Mouse (Mus musculus) heart, postnatal 0 days (tissue): Measurements from ENCODE around the gene Igsf9. TPM values are rescaled to one million over a fixed set of nuclear protein-coding genes. Genes with fewer than 3 reads are reported as not detected.
A peak's percentile ranks its signal among the peaks of the same experiment; 100 is the strongest.

ENCODE experiments used
- ATAC-seq: fragments of 200-750 bp; cut with Nextera tagmentation; 2 replicates; pipeline ENCODE4 v1.8.0; 2017; ENCODE audit warnings: low read depth, moderate number of reproducible peaks, moderate library complexity; ENCODE audit not compliant: insufficient read depth
- DNase-seq: peaks from one replicate; pipeline ENCODE4 v3.0.0-alpha.2; 2016; ENCODE audit warnings: low spot score
- H3K27ac ChIP-seq: fragments of 300-500 bp; sonication (generic); 2 replicates; pipeline ENCODE4 v1.5.1; 2014; ENCODE audit warnings: low read depth, mild to moderate bottlenecking
- H3K27me3 ChIP-seq: fragments of 300-500 bp; sonication (generic); 2 replicates; pipeline ENCODE4 v1.6.1; 2014; ENCODE audit warnings: low read length, mixed read lengths; ENCODE audit not compliant: control insufficient read depth, insufficient read depth
- H3K36me3 ChIP-seq: fragments of 300-500 bp; sonication (generic); replicated peaks from 2 replicates; pipeline ENCODE4 v1.6.1; 2014; ENCODE audit warnings: low read length, mixed read lengths; ENCODE audit not compliant: control insufficient read depth, insufficient read depth
- H3K4me1 ChIP-seq: fragments of 300-500 bp; sonication (generic); 2 replicates; pipeline ENCODE4 v1.6.1; 2014; ENCODE audit warnings: antibody characterized with exemption; ENCODE audit not compliant: control insufficient read depth, insufficient read depth
- H3K4me2 ChIP-seq: fragments of 300-500 bp; sonication (generic); 2 replicates; pipeline ENCODE4 v1.6.1; 2014; ENCODE audit warnings: low read depth, mild to moderate bottlenecking, low read length, moderate library complexity
- H3K4me3 ChIP-seq: fragments of 300-500 bp; sonication (generic); 2 replicates; pipeline ENCODE4 v1.5.1; 2014; ENCODE audit warnings: low read depth, low read length
- H3K9ac ChIP-seq: fragments of 300-500 bp; sonication (generic); replicated peaks from 2 replicates; pipeline ENCODE4 v1.6.1; 2014; ENCODE audit warnings: low read depth, low read length, mixed read lengths
- H3K9me3 ChIP-seq: fragments of 300-500 bp; sonication (generic); replicated peaks from 2 replicates; pipeline ENCODE4 v1.6.1; 2016; ENCODE audit warnings: low read length; ENCODE audit not compliant: control insufficient read depth
- CTCF ChIP-seq: IDR thresholded peaks from 2 replicates; pipeline ENCODE4 v1.5.1; 2016; ENCODE audit warnings: antibody characterized with exemption, control low read depth, low read depth
- EP300 ChIP-seq: IDR thresholded peaks from 2 replicates; pipeline ENCODE4 v1.6.1; 2016; ENCODE audit warnings: antibody characterized with exemption, low read depth
- WGBS: fragments of 180-500 bp; shearing (Covaris S2); extraction: QIAGEN DNeasy Blood & Tissue Kit; methylation state at CpG from one replicate; pipeline ENCODE4 v1.1.7; 2014; 5-methylcytosine and 5-hydroxymethylcytosine counted together
- polyA plus RNA-seq: library from polyadenylated mRNA; unstranded; fragments of >200 nt; fragmentation: Nextera tagmentation; extraction: Ambion mirVana; gene quantifications from 2 replicates; pipeline ENCODE4 v1.2.1, GENCODE M21; 2015
- total RNA-seq: library from RNA; depleted of rRNA; stranded (reverse); fragments of >200 nt; gene quantifications from 2 replicates; pipeline ENCODE4 v1.2.3, GENCODE M21; 2014; ENCODE audit warnings: low replicate concordance; rRNA removed

The Igsf9 gene
- total RNA-seq = 3.2 and 15.5 TPM in 2 replicates
- 0.75 and 0.78 TPM in 2 replicates for polyA plus RNA-seq

- 0 out of 2 replicates have a peak, but pooled peaks cover 3% of the 10 kb centered on the region for H3K27me3 ChIP-seq
- under 1% methylated on average over 37 of the region's 38 CpGs for WGBS
- DNase-seq (peak; percentile 87), ATAC-seq (peak; percentile 95)
- H3K27ac ChIP-seq = no peak within 1 kb of the TSS
- peak within 1 kb of the TSS; percentile 43 for H3K4me3 ChIP-seq
- TF ChIP-seq EP300 = no peak
- peak; percentile 60 for TF ChIP-seq CTCF
- 0 out of 2 replicates have a peak within 1 kb of the TSS, but pooled peaks have one; percentile 18 for H3K9ac ChIP-seq
- no peaks in the 10 kb centered on the region for H3K36me3 ChIP-seq
- H3K4me1 ChIP-seq = peaks cover 4% of the 10 kb centered on the region
- no peaks in the 10 kb centered on the region for H3K9me3 ChIP-seq
- peak within 1 kb of the TSS; percentile 83 for H3K4me2 ChIP-seq
Observed at GRCm38 (mm10) chr1:172481540-172482280, at the start of gene Igsf9. Gene Igsf9 (plus strand): TSS chr1:172481788.

GRCm38 (mm10) chr1:172431836-172432586 is 49.6 kb upstream of the Igsf9 start:
- Histone ChIP-seq H3K36me3 (no peaks in the 10 kb centered on the region), H3K27ac (peak overlapping the region; percentile 43), H3K4me2 (no peak overlapping the region), H3K4me3 (no peak overlapping the region), H3K9me3 (no peaks in the 10 kb centered on the region), H3K9ac (no peak overlapping the region), H3K27me3 (no peaks in the 10 kb centered on the region), H3K4me1 (peaks cover 20% of the 10 kb centered on the region)
- TF ChIP-seq EP300 (no peak), CTCF (no peak)
- peak; percentile 33 for DNase-seq
- 15% methylated on average over 4 of the region's 4 CpGs for WGBS
- ATAC-seq = peak; percentile 79

- Histone ChIP-seq H3K4me1 (peaks cover 20% of the 10 kb centered on the region), H3K9me3 (no peaks in the 10 kb centered on the region), H3K36me3 (no peaks in the 10 kb centered on the region), H3K27ac (no peak overlapping the region), H3K9ac (no peak overlapping the region), H3K4me2 (no peak overlapping the region), H3K4me3 (no peak overlapping the region), H3K27me3 (no peaks in the 10 kb centered on the region)
- ATAC-seq (0 out of 2 replicates have a peak, but pooled peaks have one; percentile 7), DNase-seq (no peak)
- WGBS = 34% methylated on average over 3 of the region's 3 CpGs
- TF ChIP-seq CTCF = no peak
- no peak for TF ChIP-seq EP300
Observed at GRCm38 (mm10) chr1:172432587-172432955, 49.0 kb upstream of the Igsf9 start.

- Histone ChIP-seq H3K9me3 (no peaks in the 10 kb centered on the region), H3K36me3 (no peaks in the 10 kb centered on the region), H3K9ac (no peak overlapping the region), H3K4me3 (no peak overlapping the region), H3K4me1 (peaks cover 20% of the 10 kb centered on the region), H3K27me3 (no peaks in the 10 kb centered on the region), H3K4me2 (no peak overlapping the region), H3K27ac (no peak overlapping the region)
- 38% methylated on average over 20 of the region's 20 CpGs for WGBS
- no peak for TF ChIP-seq CTCF
- TF ChIP-seq EP300 = no peak
- DNase-seq (no peak), ATAC-seq (no peak)
Observed at GRCm38 (mm10) chr1:172433012-172433850, 48.4 kb upstream of the Igsf9 start.

- H3K36me3 ChIP-seq = no peaks in the 10 kb centered on the region
Observed at GRCm38 (mm10) chr1:172433851-172434165, 47.8 kb upstream of the Igsf9 start.

More at GRCm38 (mm10) chr1:172433851-172434165, 47.8 kb upstream of the Igsf9 start:
- H3K4me2 ChIP-seq = no peak overlapping the region
- DNase-seq (no peak), ATAC-seq (no peak)
- H3K27me3 ChIP-seq = no peaks in the 10 kb centered on the region
- H3K9ac ChIP-seq = no peak overlapping the region
- TF ChIP-seq CTCF (no peak), EP300 (no peak)
- no peaks in the 10 kb centered on the region for H3K9me3 ChIP-seq
- peaks cover 20% of the 10 kb centered on the region for H3K4me1 ChIP-seq
- H3K4me3 ChIP-seq = no peak overlapping the region
- no peak overlapping the region for H3K27ac ChIP-seq
- WGBS = 78% methylated on average over 4 of the region's 4 CpGs
